In genomic region chr12:103660076-103660475, GRCm38 (mm10) we compare ENCODE assay signal across 35 mouse cellular contexts. TPM values are rescaled to one million over a fixed set of nuclear protein-coding genes. Genes with fewer than 3 reads are reported as not detected.
"Had no signal": no experiment of that assay in that cellular context is flagged by ENCODE, and none has a peak within 500 bp of the region (broad histone marks: within the 10 kb centered on the region; RNA-seq: fewer than 3 reads in every experiment).

No protein-coding gene starts in this region.

- H3K36me3 ChIP-seq: heart, embryonic 12.5 days; hindbrain, embryonic 10.5 days; hindbrain, embryonic 12.5 days; intestine, embryonic 15.5 days; limb, embryonic 10.5 days; limb, embryonic 12.5 days; liver, embryonic 13.5 days; liver, embryonic 15.5 days had no signal

- H3K27me3 ChIP-seq: heart, embryonic 12.5 days; hindbrain, embryonic 12.5 days; intestine, embryonic 15.5 days; limb, embryonic 12.5 days; liver, embryonic 13.5 days; liver, embryonic 15.5 days had no signal

- H3K4me3 ChIP-seq: gastrocnemius, adult 2 months; heart, adult 2 months; heart, embryonic 12.5 days; hindbrain, embryonic 10.5 days; hindbrain, embryonic 12.5 days; intestine, embryonic 15.5 days; layer of hippocampus, adult 2 months; left cerebral cortex, adult 2 months; limb, embryonic 10.5 days; limb, embryonic 12.5 days; liver, embryonic 13.5 days; liver, embryonic 15.5 days had no signal

- H3K27ac ChIP-seq: gastrocnemius, adult 2 months; heart, adult 2 months; hindbrain, embryonic 10.5 days; hindbrain, embryonic 12.5 days; hindbrain, embryonic 14.5 days; intestine, embryonic 15.5 days; layer of hippocampus, adult 2 months; left cerebral cortex, adult 2 months; limb, embryonic 10.5 days; limb, embryonic 12.5 days; liver, embryonic 13.5 days; liver, embryonic 15.5 days had no signal

- H3K4me1 ChIP-seq: heart, embryonic 12.5 days; hindbrain, embryonic 10.5 days; hindbrain, embryonic 12.5 days; intestine, embryonic 15.5 days; limb, embryonic 10.5 days; limb, embryonic 12.5 days had no signal

- DNase-seq: gastrocnemius, adult 2 months; gastrocnemius, postnatal 10 days; gastrocnemius, postnatal 25 days; heart, adult 2 months; heart, postnatal 10 days; heart, postnatal 4 days; kidney, postnatal 10 days; liver; liver, embryonic 13.5 days; liver, postnatal 0 days had no signal

- H3K9ac ChIP-seq: heart, embryonic 12.5 days; hindbrain, embryonic 12.5 days; hindbrain, embryonic 14.5 days; intestine, embryonic 15.5 days; limb, embryonic 12.5 days; liver, embryonic 13.5 days; liver, embryonic 15.5 days; liver, postnatal 0 days had no signal

- H3K4me2 ChIP-seq: heart, embryonic 12.5 days; hindbrain, embryonic 12.5 days; hindbrain, embryonic 14.5 days; intestine, embryonic 15.5 days; limb, embryonic 12.5 days; liver, embryonic 13.5 days; liver, embryonic 15.5 days had no signal

- ATAC-seq: hindbrain, embryonic 16.5 days; inflammation-experienced regulatory T-cells, adult 6 months; intestine, embryonic 15.5 days; intestine, postnatal 0 days; liver, postnatal 0 days had no signal

- H3K9me3 ChIP-seq: heart, embryonic 12.5 days; hindbrain, embryonic 10.5 days; hindbrain, embryonic 12.5 days; intestine, embryonic 15.5 days; limb, embryonic 10.5 days; limb, embryonic 12.5 days; liver, embryonic 13.5 days; liver, embryonic 15.5 days had no signal

RNA-seq across cellular contexts. Expression of gene Serpina6, which starts 3.1 kb away (rescaled TPM):
- total RNA-seq: gastrocnemius, adult 2 months; gastrocnemius, postnatal 25 days; gastrocnemius, postnatal 4 days; granulocyte monocyte progenitor cell, adult 5-6 weeks; heart, adult 2 months; heart, postnatal 10 days; heart, postnatal 25 days; heart, postnatal 4 days; layer of hippocampus, adult 2 months; layer of hippocampus, postnatal 10 days; layer of hippocampus, postnatal 25 days; left cerebral cortex, adult 2 months; left cerebral cortex, postnatal 14 days; left cerebral cortex, postnatal 36 days had no signal
- polyA plus RNA-seq: frontal cortex, adult 2 months; heart, adult 2 months; hindbrain, embryonic 10.5 days; hindbrain, embryonic 12.5 days; hindbrain, embryonic 14.5 days; hindbrain, embryonic 16.5 days; inflammation-experienced regulatory T-cells, adult 6 months; intestine, postnatal 0 days; limb, embryonic 10.5 days had no signal

RNA-seq across cellular contexts. Expression of gene Serpina16, which starts 15.9 kb away (rescaled TPM):
- total RNA-seq: gastrocnemius, adult 2 months; gastrocnemius, postnatal 10 days; gastrocnemius, postnatal 25 days; gastrocnemius, postnatal 4 days; granulocyte monocyte progenitor cell, adult 5-6 weeks; heart, adult 2 months; heart, postnatal 10 days; heart, postnatal 25 days; heart, postnatal 4 days; layer of hippocampus, adult 2 months; layer of hippocampus, postnatal 10 days; layer of hippocampus, postnatal 25 days; left cerebral cortex, adult 2 months; left cerebral cortex, postnatal 14 days; left cerebral cortex, postnatal 36 days had no signal
- polyA plus RNA-seq: frontal cortex, adult 2 months; heart, adult 2 months; heart, embryonic 12.5 days; heart, embryonic 14.5 days; heart, embryonic 16.5 days; hindbrain, embryonic 10.5 days; hindbrain, embryonic 12.5 days; hindbrain, embryonic 14.5 days; hindbrain, embryonic 16.5 days; inflammation-experienced regulatory T-cells, adult 6 months; intestine, postnatal 0 days; kidney, embryonic 16.5 days; limb, embryonic 10.5 days; limb, embryonic 12.5 days; limb, embryonic 14.5 days; liver, postnatal 0 days had no signal

RNA-seq across cellular contexts. Expression of gene Serpina10, which starts 28.8 kb away (rescaled TPM):
- total RNA-seq: gastrocnemius, adult 2 months; gastrocnemius, postnatal 10 days; gastrocnemius, postnatal 25 days; granulocyte monocyte progenitor cell, adult 5-6 weeks; heart, adult 2 months; heart, postnatal 10 days; heart, postnatal 25 days; heart, postnatal 4 days; layer of hippocampus, postnatal 10 days; layer of hippocampus, postnatal 25 days; left cerebral cortex, adult 2 months; left cerebral cortex, postnatal 14 days; left cerebral cortex, postnatal 36 days had no signal
- polyA plus RNA-seq: heart, adult 2 months; heart, embryonic 14.5 days; heart, embryonic 16.5 days; hindbrain, embryonic 10.5 days; hindbrain, embryonic 12.5 days; inflammation-experienced regulatory T-cells, adult 6 months; limb, embryonic 10.5 days; limb, embryonic 14.5 days had no signal

RNA-seq across cellular contexts. Expression of gene Serpina1f, which starts 35.3 kb away (rescaled TPM):
- total RNA-seq: gastrocnemius, adult 2 months; gastrocnemius, postnatal 10 days; gastrocnemius, postnatal 25 days; gastrocnemius, postnatal 4 days; granulocyte monocyte progenitor cell, adult 5-6 weeks; heart, adult 2 months; heart, postnatal 10 days; heart, postnatal 25 days; heart, postnatal 4 days; layer of hippocampus, adult 2 months; layer of hippocampus, postnatal 10 days; layer of hippocampus, postnatal 25 days; left cerebral cortex, adult 2 months; left cerebral cortex, postnatal 14 days; left cerebral cortex, postnatal 36 days had no signal
- polyA plus RNA-seq: frontal cortex, adult 2 months; heart, adult 2 months; heart, embryonic 12.5 days; heart, embryonic 14.5 days; heart, embryonic 16.5 days; hindbrain, embryonic 10.5 days; hindbrain, embryonic 12.5 days; hindbrain, embryonic 14.5 days; hindbrain, embryonic 16.5 days; inflammation-experienced regulatory T-cells, adult 6 months; intestine, embryonic 15.5 days; kidney, embryonic 16.5 days; limb, embryonic 10.5 days; limb, embryonic 12.5 days; limb, embryonic 14.5 days; liver, postnatal 0 days had no signal
